Mouse (Mus musculus) heart, embryonic 16.5 days (tissue): ENCODE data around the gene Efcab5. TPM values are rescaled to one million over a fixed set of nuclear protein-coding genes. Genes with fewer than 3 reads are reported as not detected.
"Not testable (repeated sequence)": the region's sequence is repeated elsewhere in the genome, so short reads cannot be mapped to it uniquely, and the experiment has no call there.

Experiments
- ATAC-seq: fragments of 200-750 bp; cut with Nextera tagmentation; replicated peaks from 2 replicates; pipeline ENCODE4 v1.8.0; 2017; ENCODE audit warnings: moderate number of reproducible peaks; ENCODE audit not compliant: insufficient read depth, low FRiP score; ENCODE audit errors: extremely low read depth
- H3K27ac ChIP-seq: fragments of 300-500 bp; sonication (generic); 2 replicates; pipeline ENCODE4 v1.5.1; 2014; ENCODE audit warnings: mild to moderate bottlenecking, low read length, control low read depth, moderate library complexity
- H3K27me3 ChIP-seq: fragments of 300-500 bp; sonication (generic); 2 replicates; pipeline ENCODE4 v1.6.1; 2014; ENCODE audit warnings: low read length, mixed read lengths; ENCODE audit not compliant: control insufficient read depth, insufficient read depth
- H3K36me3 ChIP-seq: fragments of 300-500 bp; sonication (generic); 2 replicates; pipeline ENCODE4 v1.6.1; 2014; ENCODE audit not compliant: control insufficient read depth, insufficient read depth
- H3K4me1 ChIP-seq: fragments of 300-500 bp; sonication (generic); 2 replicates; pipeline ENCODE4 v1.6.1; 2014; ENCODE audit warnings: low read length, mixed read lengths; ENCODE audit not compliant: control insufficient read depth, insufficient read depth
- H3K4me2 ChIP-seq: fragments of 300-500 bp; sonication (generic); 2 replicates; pipeline ENCODE4 v1.6.1; 2014; ENCODE audit warnings: low read depth, mild to moderate bottlenecking, control low read depth, low read length
- H3K4me3 ChIP-seq: fragments of 300-500 bp; sonication (generic); 2 replicates; pipeline ENCODE4 v1.5.1; 2014; ENCODE audit warnings: mild to moderate bottlenecking, control low read depth, low read length
- H3K9ac ChIP-seq: fragments of 300-500 bp; sonication (generic); 2 replicates; pipeline ENCODE4 v1.6.1; 2014; ENCODE audit warnings: low read length, control low read depth
- H3K9me3 ChIP-seq: fragments of 300-500 bp; sonication (generic); replicated peaks from 2 replicates; pipeline ENCODE4 v1.6.1; 2016; ENCODE audit warnings: low read length; ENCODE audit not compliant: control insufficient read depth
- WGBS: fragments of 180-500 bp; shearing (Covaris S2); extraction: QIAGEN DNeasy Blood & Tissue Kit; methylation state at CpG from one replicate; pipeline ENCODE4 v1.1.7; 2014; 5-methylcytosine and 5-hydroxymethylcytosine counted together
- polyA plus RNA-seq: library from polyadenylated mRNA; unstranded; fragments of >200 nt; fragmentation: Nextera tagmentation; extraction: Ambion mirVana; gene quantifications from 2 replicates; pipeline ENCODE4 v1.2.1, GENCODE M21; 2015

Efcab5 gene
- polyA plus RNA-seq, 1 experiment from 2014 or later, result 0.35 TPM

- H3K9ac ChIP-seq, result no peak overlapping the region
- H3K27me3 ChIP-seq, result no peaks in the 10 kb centered on the region
- H3K9me3 ChIP-seq, result no peaks in the 10 kb centered on the region
- H3K4me2 ChIP-seq, result no peak overlapping the region
- H3K27ac ChIP-seq, result no peak overlapping the region
- no peaks in the 10 kb centered on the region for H3K4me1 ChIP-seq
- no peak overlapping the region for H3K4me3 ChIP-seq
- 59% methylated on average over 3 of the region's 3 CpGs for WGBS
- H3K36me3 ChIP-seq, result no peaks in the 10 kb centered on the region
- no peak for ATAC-seq
Observed at GRCm38 (mm10) chr11:77132580-77132979, 56.2 kb downstream of the Efcab5 start.

GRCm38 (mm10) chr11:77128562-77128961 lies 60.2 kb downstream of the Efcab5 start:
- 90% methylated on average over 3 of the region's 3 CpGs for WGBS
- no peak overlapping the region for H3K27ac ChIP-seq
- no peaks in the 10 kb centered on the region for H3K4me1 ChIP-seq
- no peak for ATAC-seq
- no peaks in the 10 kb centered on the region for H3K27me3 ChIP-seq
- no peak overlapping the region for H3K4me2 ChIP-seq
- H3K9me3 ChIP-seq, result no peaks in the 10 kb centered on the region
- no peaks in the 10 kb centered on the region for H3K36me3 ChIP-seq
- no peak overlapping the region for H3K9ac ChIP-seq
- H3K4me3 ChIP-seq, result no peak overlapping the region

GRCm38 (mm10) chr11:77111141-77111540 lies 77.6 kb downstream of the Efcab5 start:
- no peak overlapping the region for H3K9ac ChIP-seq
- no peaks in the 10 kb centered on the region for H3K27me3 ChIP-seq
- H3K9me3 ChIP-seq, result no peaks in the 10 kb centered on the region
- H3K4me1 ChIP-seq, result no peaks in the 10 kb centered on the region
- 74% methylated on average over 6 of the region's 6 CpGs for WGBS
- no peak for ATAC-seq
- H3K4me3 ChIP-seq, result no peak overlapping the region
- H3K36me3 ChIP-seq, result no peaks in the 10 kb centered on the region
- no peak overlapping the region for H3K27ac ChIP-seq
- no peak overlapping the region for H3K4me2 ChIP-seq

GRCm38 (mm10) chr11:77108442-77108841 lies 80.3 kb downstream of the Efcab5 start:
- Histone ChIP-seq H3K4me2 (no peak overlapping the region), H3K27ac (no peak overlapping the region), H3K27me3 (no peaks in the 10 kb centered on the region), H3K4me1 (no peaks in the 10 kb centered on the region), H3K4me3 (no peak overlapping the region), H3K9me3 (no peaks in the 10 kb centered on the region), H3K36me3 (no peaks in the 10 kb centered on the region), H3K9ac (no peak overlapping the region)
- no peak for ATAC-seq
- WGBS, result 86% methylated on average over 6 of the region's 6 CpGs

- not testable (repeated sequence) for H3K4me3 ChIP-seq, H3K9ac ChIP-seq, ATAC-seq, H3K4me2 ChIP-seq, H3K27ac ChIP-seq, H3K27me3 ChIP-seq, H3K9me3 ChIP-seq, H3K4me1 ChIP-seq, H3K36me3 ChIP-seq
- 85% methylated on average over 12 of the region's 12 CpGs for WGBS
Observed at GRCm38 (mm10) chr11:77107872-77108271, 80.9 kb downstream of the Efcab5 start.

- Histone ChIP-seq H3K9ac (no peak overlapping the region), H3K4me2 (no peak overlapping the region), H3K4me3 (no peak overlapping the region), H3K27ac (no peak overlapping the region), H3K9me3 (no peaks in the 10 kb centered on the region), H3K4me1 (no peaks in the 10 kb centered on the region), H3K36me3 (no peaks in the 10 kb centered on the region), H3K27me3 (no peaks in the 10 kb centered on the region)
- 86% methylated on average over 6 of the region's 6 CpGs for WGBS
- no peak for ATAC-seq
Observed at GRCm38 (mm10) chr11:77106961-77107360, 81.8 kb downstream of the Efcab5 start.

GRCm38 (mm10) chr11:77100137-77100937 lies 88.4 kb downstream of the Efcab5 start:
- Histone ChIP-seq H3K4me3 (no peak overlapping the region), H3K4me1 (peaks cover 12% of the 10 kb centered on the region), H3K4me2 (no peak overlapping the region; the same call in 1 of the 2 replicates), H3K9ac (no peak overlapping the region), H3K9me3 (no peaks in the 10 kb centered on the region), H3K27me3 (no peaks in the 10 kb centered on the region), H3K27ac (no peak overlapping the region), H3K36me3 (no peaks in the 10 kb centered on the region)
- WGBS, result 14% methylated on average over 10 of the region's 10 CpGs
- no peak for ATAC-seq

GRCm38 (mm10) chr11:77098332-77098972 lies 90.3 kb downstream of the Efcab5 start:
- ATAC-seq, result no peak
- Histone ChIP-seq H3K9me3 (no peaks in the 10 kb centered on the region), H3K9ac (no peak overlapping the region), H3K27ac (no peak overlapping the region), H3K4me3 (no peak overlapping the region), H3K36me3 (no peaks in the 10 kb centered on the region), H3K4me2 (no peak overlapping the region), H3K27me3 (no peaks in the 10 kb centered on the region), H3K4me1 (peaks cover 12% of the 10 kb centered on the region)
- 64% methylated on average over 19 of the region's 19 CpGs for WGBS

- 42% methylated on average over 7 of the region's 7 CpGs for WGBS
- no peaks in the 10 kb centered on the region for H3K36me3 ChIP-seq
- H3K27me3 ChIP-seq, result no peaks in the 10 kb centered on the region
- H3K4me2 ChIP-seq, result no peak overlapping the region
- H3K9me3 ChIP-seq, result no peaks in the 10 kb centered on the region
- no peak overlapping the region for H3K9ac ChIP-seq
- no peak overlapping the region for H3K27ac ChIP-seq
- peaks cover 12% of the 10 kb centered on the region for H3K4me1 ChIP-seq
- no peak; the same call in 1 of the 2 replicates for ATAC-seq
- no peak overlapping the region for H3K4me3 ChIP-seq
Observed at GRCm38 (mm10) chr11:77096991-77097390, 91.8 kb downstream of the Efcab5 start.
